Mouse (Mus musculus) megakaryocyte, adult 5-6 weeks (primary cell): ENCODE measurements around the gene Samd5. TPM values are rescaled to one million over a fixed set of nuclear protein-coding genes. Genes with fewer than 3 reads are reported as not detected.

ENCODE experiments used
- ATAC-seq: 2 replicates; pipeline ENCODE4 v1.8.0; 2016; ENCODE audit warnings: mild to moderate bottlenecking, inconsistent platforms; ENCODE audit not compliant: poor library complexity, severe bottlenecking
- total RNA-seq, 2 experiments: library from RNA; stranded (forward) in 1 of 2; stranded (reverse) in 1 of 2; fragments of 153-499, 151-499 nt in 1 of 2; fragments of 221-1000, 200-1000 nt in 1 of 2; gene quantifications; 2 replicates each; pipeline versions ENCODE4 v1.2.3 to v1.2.4; 2015 to 2017

The Samd5 gene
- total RNA-seq (2015) (not detected in 2 replicates), total RNA-seq (2017) (not detected in 2 replicates)

- 0 out of 2 replicates have a peak, but pooled peaks have one; percentile 24 for ATAC-seq
These were observed at the start of gene Samd5 for GRCm38 (mm10) chr10:9674561-9675521. Gene Samd5, minus strand, starts transcription at chr10:9675208.

GRCm38 (mm10) chr10:9722519-9723303, 47.7 kb upstream of the Samd5 start:
- no peak for ATAC-seq

- no peak for ATAC-seq
These were observed 45.0 kb upstream of the Samd5 start for GRCm38 (mm10) chr10:9720027-9720426.

- ATAC-seq = no peak
These were observed 43.1 kb upstream of the Samd5 start for GRCm38 (mm10) chr10:9718086-9718485.

- ATAC-seq = no peak
These were observed 29.9 kb upstream of the Samd5 start for GRCm38 (mm10) chr10:9704956-9705355.

- ATAC-seq = no peak
These were observed 24.2 kb upstream of the Samd5 start for GRCm38 (mm10) chr10:9699071-9699761.

- ATAC-seq = no peak
These were observed 23.1 kb upstream of the Samd5 start for GRCm38 (mm10) chr10:9698141-9698540.

GRCm38 (mm10) chr10:9696543-9697141, 21.6 kb upstream of the Samd5 start:
- ATAC-seq = no peak

GRCm38 (mm10) chr10:9693990-9694699, 19.1 kb upstream of the Samd5 start:
- no peak for ATAC-seq

GRCm38 (mm10) chr10:9680928-9681327, 5.9 kb upstream of the Samd5 start:
- ATAC-seq = no peak

- ATAC-seq = no peak
These were observed 4.9 kb upstream of the Samd5 start for GRCm38 (mm10) chr10:9679911-9680310.

GRCm38 (mm10) chr10:9678071-9678470, 3.1 kb upstream of the Samd5 start:
- no peak for ATAC-seq

- peak; percentile 67 for ATAC-seq
These were observed 1.9 kb upstream of the Samd5 start for GRCm38 (mm10) chr10:9676886-9677285.

GRCm38 (mm10) chr10:9676418-9676786, 1.4 kb upstream of the Samd5 start:
- no peak for ATAC-seq

GRCm38 (mm10) chr10:9675550-9676417, 776 bp upstream of the Samd5 start:
- ATAC-seq = no peak

- no peak for ATAC-seq
These were observed 1.7 kb downstream of the Samd5 start for GRCm38 (mm10) chr10:9673276-9673675.

GRCm38 (mm10) chr10:9672751-9673150, 2.3 kb downstream of the Samd5 start:
- ATAC-seq = no peak

GRCm38 (mm10) chr10:9670351-9670750, 4.7 kb downstream of the Samd5 start:
- no peak for ATAC-seq

GRCm38 (mm10) chr10:9668791-9669190, 6.2 kb downstream of the Samd5 start:
- ATAC-seq = no peak
